Comparison of ENCODE assay signal across 31 mouse cellular contexts in genomic region chr1:161826677-161827076, GRCm38 (mm10). TPM values are rescaled to one million over a fixed set of nuclear protein-coding genes. Genes with fewer than 3 reads are reported as not detected.
A peak's percentile ranks its signal among the peaks of the same experiment; 100 is the strongest.
DNase-seq lines count a peak whose midpoint lies in the region; ATAC-seq and TF ChIP-seq lines count a peak whose summit lies in the region.
"Had no signal": no experiment of that assay in that cellular context is flagged by ENCODE, and none has a peak within 500 bp of the region (broad histone marks: within the 10 kb centered on the region; RNA-seq: fewer than 3 reads in every experiment).

No protein-coding gene starts in this region.

- H3K36me3 ChIP-seq in forebrain, embryonic 15.5 days = peaks cover 20% of the 10 kb centered on the region
- H3K36me3 ChIP-seq in forebrain, postnatal 0 days (ENCODE audit: insufficient read depth) = peaks cover 12% of the 10 kb centered on the region

- peak; percentile 71 for ATAC-seq in forebrain, embryonic 15.5 days (replicated peaks)
- no peak; the same call in 1 of the 2 replicates for ATAC-seq in forebrain, postnatal 0 days
- ATAC-seq: CD4-positive, CD25-positive, alpha-beta regulatory T cell, adult 4 months; hindbrain, postnatal 0 days; inflammation-experienced regulatory T-cells, adult 6 months; intestine, embryonic 16.5 days had no signal

- peak overlapping the region; percentile 52 for H3K27ac ChIP-seq in forebrain, embryonic 15.5 days (replicated peaks)
- H3K27ac ChIP-seq in forebrain, postnatal 0 days (ENCODE audit: low read depth, low read length) = no peak overlapping the region
- H3K27ac ChIP-seq: heart, adult 2 months; heart, embryonic 10.5 days; heart, embryonic 13.5 days; hindbrain, embryonic 14.5 days; hindbrain, postnatal 0 days had no signal

- WGBS in forebrain, embryonic 15.5 days = 53% methylated on average over 2 of the region's 2 CpGs
- WGBS in forebrain, postnatal 0 days = 45% methylated on average over 2 of the region's 2 CpGs

- TF ChIP-seq POLR2A in brain, embryonic 14.5 days (IDR thresholded peaks at IDR 0.05; ENCODE audit: borderline replicate concordance, extremely low read depth, insufficient read depth, insufficient read length, poor library complexity, severe bottlenecking) = no peak

- no peak overlapping the region for H3K9ac ChIP-seq in forebrain, embryonic 15.5 days (replicated peaks)
- H3K9ac ChIP-seq in forebrain, postnatal 0 days = no peak overlapping the region
- H3K9ac ChIP-seq: heart, embryonic 13.5 days; hindbrain, embryonic 14.5 days had no signal

- TF ChIP-seq CTCF in forebrain, postnatal 0 days (IDR thresholded peaks at IDR 0.05; ENCODE audit: low read depth) = no peak
- no peak for TF ChIP-seq CTCF in brain, embryonic 14.5 days (IDR thresholded peaks at IDR 0.05; ENCODE audit: borderline replicate concordance, extremely low read depth, insufficient read depth, insufficient read length)

- no peaks in the 10 kb centered on the region for H3K27me3 ChIP-seq in forebrain, embryonic 15.5 days
- no peaks in the 10 kb centered on the region for H3K27me3 ChIP-seq in forebrain, postnatal 0 days (ENCODE audit: insufficient read depth, low read length)
- H3K27me3 ChIP-seq: heart, embryonic 13.5 days had no signal

- no peak overlapping the region for H3K4me3 ChIP-seq in forebrain, embryonic 15.5 days
- H3K4me3 ChIP-seq in forebrain, postnatal 0 days (ENCODE audit: low read depth, low read length) = no peak overlapping the region
- H3K4me3 ChIP-seq: heart, adult 2 months; heart, embryonic 10.5 days; heart, embryonic 13.5 days had no signal

- H3K4me2 ChIP-seq in forebrain, embryonic 15.5 days (replicated peaks) = no peak overlapping the region
- no peak overlapping the region for H3K4me2 ChIP-seq in forebrain, postnatal 0 days (ENCODE audit: low read depth)
- H3K4me2 ChIP-seq: heart, embryonic 13.5 days; hindbrain, embryonic 14.5 days had no signal

- H3K9me3 ChIP-seq in forebrain, embryonic 15.5 days = no peaks in the 10 kb centered on the region
- no peaks in the 10 kb centered on the region for H3K9me3 ChIP-seq in forebrain, postnatal 0 days (ENCODE audit: low read length)
- H3K9me3 ChIP-seq: heart, embryonic 10.5 days; heart, embryonic 13.5 days had no signal

- DNase-seq in forebrain, postnatal 0 days = no peak
- peak; percentile 58 for DNase-seq in brain, adult 2 months (ENCODE audit: low read depth, low spot score)
- peak; percentile 31 for DNase-seq in brain, embryonic 14.5 days (ENCODE audit: low read depth)
- DNase-seq in thymus, postnatal 14 days = no peak
- DNase-seq in layer of hippocampus, adult 8-10 months (ENCODE audit: low spot score in 2 of 2) = no peak
- DNase-seq: adrenal gland, adult 2 months; adrenal gland, postnatal 14 days; cerebellum, adult 18-20 months; cerebellum, adult 9-10 months; cerebellum, postnatal 14 days; gastrocnemius, postnatal 10 days; gastrocnemius, postnatal 36 days; heart, adult 2 months; heart, postnatal 14 days; heart, postnatal 4 days had no signal

- H3K4me1 ChIP-seq in forebrain, embryonic 15.5 days = peaks cover 3% of the 10 kb centered on the region
- H3K4me1 ChIP-seq in forebrain, postnatal 0 days (ENCODE audit: insufficient read depth) = no peaks in the 10 kb centered on the region
- H3K4me1 ChIP-seq: heart, embryonic 10.5 days; heart, embryonic 13.5 days had no signal

RNA-seq across cellular contexts. Expression of gene Fasl, which starts 38.4 kb away (rescaled TPM):
- polyA plus RNA-seq in forebrain, embryonic 15.5 days (2015; fragmentation: Nextera tagmentation; extraction: Ambion mirVana) = 0.17 and 0.18 TPM in 2 replicates
- 0.10 and 0.15 TPM in 2 replicates for total RNA-seq in forebrain, postnatal 0 days (2014; rRNA removed)
- not detected in 2 replicates for polyA plus RNA-seq in forebrain, postnatal 0 days (2015; fragmentation: Nextera tagmentation; extraction: Ambion mirVana)
- 0.68 and 0.77 TPM in 2 replicates for polyA plus RNA-seq in brain, embryonic 14.5 days (2012; rRNA removed)
- under 1 TPM in 2 of 4 experiments, not detected in 2; 0.21 to 0.24 TPM for total RNA-seq in layer of hippocampus, adult 8-10 months (2022)
- total RNA-seq: adrenal gland, adult 2 months; adrenal gland, postnatal 14 days; adrenal gland, postnatal 4 days; gastrocnemius, adult 18-20 months; gastrocnemius, postnatal 10 days; gastrocnemius, postnatal 36 days; granulocyte monocyte progenitor cell, adult 5-6 weeks; heart, adult 2 months; heart, postnatal 14 days; heart, postnatal 4 days; MEL had no signal
- polyA plus RNA-seq: adrenal gland, adult 2 months; C2C12; embryonic facial prominence, embryonic 11.5 days; embryonic facial prominence, embryonic 14.5 days; heart, embryonic 10.5 days; heart, embryonic 13.5 days; hindbrain, embryonic 11.5 days; hindbrain, embryonic 14.5 days; intestine, embryonic 16.5 days had no signal

RNA-seq across cellular contexts. Expression of gene Suco, which starts 49.8 kb away (rescaled TPM):
- 32.4 and 32.6 TPM in 2 replicates for polyA plus RNA-seq in forebrain, embryonic 15.5 days (2015; fragmentation: Nextera tagmentation; extraction: Ambion mirVana)
- 39.6 and 40.9 TPM in 2 replicates for total RNA-seq in forebrain, postnatal 0 days (2014; rRNA removed)
- polyA plus RNA-seq in forebrain, postnatal 0 days (2015; fragmentation: Nextera tagmentation; extraction: Ambion mirVana) = 17.8 and 18.5 TPM in 2 replicates
- 21.6 and 22.8 TPM in 2 replicates for polyA plus RNA-seq in brain, embryonic 14.5 days (2012; rRNA removed)
- total RNA-seq in layer of hippocampus, adult 8-10 months (2022) = 10 to 100 TPM; 35.1 to 45.5 (median 39.0) TPM

Comparison
In these comparisons a context has a peak if more than half of its experiments do, and no peak if none do; other contexts are left out.
1. DNase-seq: peak in brain, adult 2 months (single experiment) and brain, embryonic 14.5 days (single experiment); none in forebrain, postnatal 0 days (single experiment), thymus, postnatal 14 days (single experiment) and layer of hippocampus, adult 8-10 months (0 of 2).